Mouse (Mus musculus) neural tube, embryonic 15.5 days (tissue): ENCODE data around the gene Dsp. TPM values are rescaled to one million over a fixed set of nuclear protein-coding genes. Genes with fewer than 3 reads are reported as not detected.

Source experiments
- ATAC-seq: fragments of 200-750 bp; cut with Nextera tagmentation; 2 replicates; pipeline ENCODE4 v1.8.0; 2017; ENCODE audit warnings: mild to moderate bottlenecking, moderate TSS enrichment, moderate library complexity; ENCODE audit not compliant: low FRiP score
- H3K27ac ChIP-seq: fragments of 300-500 bp; sonication (generic); replicated peaks from 2 replicates; pipeline ENCODE4 v1.5.1; 2015; ENCODE audit warnings: mild to moderate bottlenecking, inconsistent platforms
- H3K27me3 ChIP-seq: fragments of 300-500 bp; sonication (generic); replicated peaks from 2 replicates; pipeline ENCODE4 v1.6.1; 2015; ENCODE audit warnings: inconsistent platforms
- H3K36me3 ChIP-seq: fragments of 300-500 bp; sonication (generic); 2 replicates; pipeline ENCODE4 v1.6.1; 2015; ENCODE audit warnings: inconsistent platforms
- H3K4me1 ChIP-seq: fragments of 300-500 bp; sonication (generic); 2 replicates; pipeline ENCODE4 v1.6.1; 2015; ENCODE audit warnings: inconsistent platforms
- H3K4me2 ChIP-seq: fragments of 300-500 bp; sonication (generic); 2 replicates; pipeline ENCODE4 v1.6.1; 2015; ENCODE audit warnings: inconsistent platforms, mild to moderate bottlenecking, moderate library complexity
- H3K4me3 ChIP-seq: fragments of 300-500 bp; sonication (generic); replicated peaks from 2 replicates; pipeline ENCODE4 v1.5.1; 2015; ENCODE audit warnings: mild to moderate bottlenecking, inconsistent platforms
- H3K9ac ChIP-seq: fragments of 300-500 bp; sonication (generic); replicated peaks from 2 replicates; pipeline ENCODE4 v1.6.1; 2015; ENCODE audit warnings: mild to moderate bottlenecking, inconsistent platforms
- H3K9me3 ChIP-seq: fragments of 300-500 bp; sonication (generic); replicated peaks from 2 replicates; pipeline ENCODE4 v1.6.1; 2016; ENCODE audit warnings: inconsistent platforms
- WGBS: fragments of 180-500 bp; shearing (Covaris S2); methylation state at CpG from one replicate; pipeline ENCODE4 v1.1.7; 2015; ENCODE audit warnings: mixed read lengths; 5-methylcytosine and 5-hydroxymethylcytosine counted together
- polyA plus RNA-seq: library from polyadenylated mRNA; unstranded; fragments of >200 nt; fragmentation: Nextera tagmentation; extraction: Ambion mirVana; gene quantifications from 2 replicates; pipeline ENCODE4 v1.2.1, GENCODE M21; 2015

Gene Dsp
- polyA plus RNA-seq, 1 experiment from 2014 or later = 0.23 TPM

GRCm38 (mm10) chr13:38193406-38193805 is 42.3 kb downstream of the Dsp start:
- Histone ChIP-seq H3K36me3 (no peaks in the 10 kb centered on the region), H3K27me3 (no peaks in the 10 kb centered on the region), H3K27ac (no peak overlapping the region), H3K4me1 (no peaks in the 10 kb centered on the region), H3K4me3 (no peak overlapping the region), H3K9me3 (peaks cover 8% of the 10 kb centered on the region; the same call in 1 of the 2 replicates), H3K9ac (no peak overlapping the region), H3K4me2 (no peak overlapping the region)
- WGBS = 83% methylated on average over 10 of the region's 10 CpGs
- no peak for ATAC-seq

- no peak for ATAC-seq
- H3K36me3 ChIP-seq = no peaks in the 10 kb centered on the region
- H3K9me3 ChIP-seq = no peaks in the 10 kb centered on the region
- WGBS = 85% methylated on average over 6 of the region's 6 CpGs
- H3K27ac ChIP-seq = no peak overlapping the region
- H3K4me2 ChIP-seq = no peak overlapping the region
- H3K9ac ChIP-seq = no peak overlapping the region
- no peaks in the 10 kb centered on the region for H3K27me3 ChIP-seq
- peaks cover 13% of the 10 kb centered on the region for H3K4me1 ChIP-seq
- no peak overlapping the region for H3K4me3 ChIP-seq
Measured at GRCm38 (mm10) chr13:38201413-38201812, 50.3 kb downstream of the Dsp start.

GRCm38 (mm10) chr13:38204171-38204570 is 53.1 kb downstream of the Dsp start:
- no peak for ATAC-seq
- WGBS = 45% methylated on average over 4 of the region's 4 CpGs
- H3K27me3 ChIP-seq = no peaks in the 10 kb centered on the region
- no peaks in the 10 kb centered on the region for H3K9me3 ChIP-seq
- peaks cover 24% of the 10 kb centered on the region for H3K4me1 ChIP-seq
- no peak overlapping the region for H3K27ac ChIP-seq
- no peak overlapping the region for H3K9ac ChIP-seq
- H3K4me3 ChIP-seq = peak overlapping the region; percentile 98
- H3K4me2 ChIP-seq = peak overlapping the region; percentile 67
- no peaks in the 10 kb centered on the region for H3K36me3 ChIP-seq

GRCm38 (mm10) chr13:38204702-38205482 is 53.8 kb downstream of the Dsp start, which contains the start of gene Snrnp48:
TSS of gene Snrnp48 (plus strand) at chr13:38204938.
- peak; percentile 100 for ATAC-seq
- Histone ChIP-seq H3K4me1 (peaks cover 24% of the 10 kb centered on the region), H3K27me3 (no peaks in the 10 kb centered on the region), H3K36me3 (no peaks in the 10 kb centered on the region), H3K9me3 (no peaks in the 10 kb centered on the region), H3K4me2 (peak within 1 kb of the TSS; percentile 67), H3K9ac (peak within 1 kb of the TSS; percentile 88), H3K27ac (peak within 1 kb of the TSS; percentile 94), H3K4me3 (peak within 1 kb of the TSS; percentile 98)
- WGBS = under 1% methylated on average over 59 of the region's 59 CpGs

- H3K9me3 ChIP-seq = no peaks in the 10 kb centered on the region
- no peak for ATAC-seq
Measured at GRCm38 (mm10) chr13:38211122-38211521, 60.0 kb downstream of the Dsp start.

GRCm38 (mm10) chr13:38218686-38219085 is 67.6 kb downstream of the Dsp start:
- Histone ChIP-seq H3K9ac (no peak overlapping the region), H3K27ac (no peak overlapping the region), H3K9me3 (no peaks in the 10 kb centered on the region), H3K4me2 (no peak overlapping the region), H3K4me3 (no peak overlapping the region), H3K4me1 (no peaks in the 10 kb centered on the region), H3K36me3 (peaks cover 66% of the 10 kb centered on the region), H3K27me3 (no peaks in the 10 kb centered on the region)
- 97% methylated on average over 3 of the region's 3 CpGs for WGBS
- no peak for ATAC-seq

More at GRCm38 (mm10) chr13:38211122-38211521, 60.0 kb downstream of the Dsp start:
- Histone ChIP-seq H3K9ac (no peak overlapping the region), H3K27me3 (no peaks in the 10 kb centered on the region), H3K4me2 (no peak overlapping the region), H3K4me3 (no peak overlapping the region), H3K4me1 (peaks cover 13% of the 10 kb centered on the region), H3K36me3 (peaks cover 41% of the 10 kb centered on the region), H3K27ac (no peak overlapping the region)
- WGBS = 95% methylated on average over 5 of the region's 5 CpGs

GRCm38 (mm10) chr13:38220331-38220730 is 69.2 kb downstream of the Dsp start:
- Histone ChIP-seq H3K4me3 (no peak overlapping the region), H3K9ac (no peak overlapping the region), H3K27ac (no peak overlapping the region), H3K27me3 (no peaks in the 10 kb centered on the region), H3K36me3 (peaks cover 73% of the 10 kb centered on the region), H3K9me3 (no peaks in the 10 kb centered on the region), H3K4me1 (no peaks in the 10 kb centered on the region), H3K4me2 (no peak overlapping the region)
- ATAC-seq = no peak
- WGBS = 95% methylated on average over 6 of the region's 6 CpGs

GRCm38 (mm10) chr13:38230177-38230821 is 79.2 kb downstream of the Dsp start:
- peaks cover 26% of the 10 kb centered on the region for H3K36me3 ChIP-seq
- H3K27ac ChIP-seq = no peak overlapping the region
- H3K4me3 ChIP-seq = no peak overlapping the region
- H3K4me2 ChIP-seq = no peak overlapping the region
- WGBS = 67% methylated on average over 9 of the region's 9 CpGs
- no peaks in the 10 kb centered on the region for H3K4me1 ChIP-seq
- no peaks in the 10 kb centered on the region for H3K9me3 ChIP-seq
- no peak for ATAC-seq
- H3K9ac ChIP-seq = no peak overlapping the region
- H3K27me3 ChIP-seq = no peaks in the 10 kb centered on the region

- no peaks in the 10 kb centered on the region for H3K27me3 ChIP-seq
- no peak overlapping the region for H3K4me3 ChIP-seq
- no peak overlapping the region for H3K27ac ChIP-seq
- H3K9ac ChIP-seq = no peak overlapping the region
- 0 out of 2 replicates have a peak, but pooled peaks cover 4% of the 10 kb centered on the region for H3K9me3 ChIP-seq
- ATAC-seq = no peak
- 79% methylated on average over 4 of the region's 4 CpGs for WGBS
- no peak overlapping the region for H3K4me2 ChIP-seq
- H3K36me3 ChIP-seq = peaks cover 19% of the 10 kb centered on the region
- H3K4me1 ChIP-seq = no peaks in the 10 kb centered on the region
Measured at GRCm38 (mm10) chr13:38232411-38232810, 81.3 kb downstream of the Dsp start.

GRCm38 (mm10) chr13:38232856-38233625 is 81.9 kb downstream of the Dsp start:
- peaks cover 14% of the 10 kb centered on the region for H3K36me3 ChIP-seq
- H3K4me2 ChIP-seq = no peak overlapping the region
- no peak overlapping the region for H3K27ac ChIP-seq
- no peak overlapping the region for H3K4me3 ChIP-seq
- H3K9me3 ChIP-seq = 0 out of 2 replicates have a peak, but pooled peaks cover 4% of the 10 kb centered on the region
- no peak overlapping the region for H3K9ac ChIP-seq
- ATAC-seq = no peak
- H3K27me3 ChIP-seq = no peaks in the 10 kb centered on the region
- 73% methylated on average over 3 of the region's 3 CpGs for WGBS
- H3K4me1 ChIP-seq = no peaks in the 10 kb centered on the region

GRCm38 (mm10) chr13:38234651-38235050 is 83.6 kb downstream of the Dsp start:
- Histone ChIP-seq H3K27ac (no peak overlapping the region), H3K4me1 (no peaks in the 10 kb centered on the region), H3K27me3 (no peaks in the 10 kb centered on the region), H3K36me3 (peaks cover 2% of the 10 kb centered on the region; the same call in 1 of the 2 replicates), H3K9me3 (0 out of 2 replicates have a peak, but pooled peaks cover 4% of the 10 kb centered on the region), H3K4me3 (no peak overlapping the region), H3K9ac (no peak overlapping the region), H3K4me2 (no peak overlapping the region)
- ATAC-seq = no peak
- WGBS = 84% methylated on average over 5 of the region's 5 CpGs
